Mouse (Mus musculus): ENCODE results near the gene Lpp.
A peak's percentile ranks its signal among the peaks of the same experiment; 100 is the strongest.

Lpp gene

DNA sequence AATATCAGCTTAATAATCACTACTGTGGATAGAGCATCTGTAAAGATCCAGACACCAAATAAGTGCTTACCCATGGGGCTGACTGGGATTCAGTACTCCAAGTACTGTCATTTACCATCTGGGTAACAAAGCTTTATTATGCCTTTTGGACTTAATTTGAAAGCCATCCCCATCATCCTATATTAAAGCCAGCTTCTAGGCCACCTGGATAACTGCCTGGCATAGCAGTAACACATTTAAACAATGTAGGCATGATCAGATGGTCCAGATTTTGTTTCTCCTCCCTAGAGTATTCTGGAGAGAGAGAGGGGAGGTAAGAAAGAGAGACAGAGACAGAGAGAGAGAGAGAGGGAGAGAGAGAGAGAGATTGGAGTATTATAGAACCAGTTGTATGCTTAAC lies 536.8 kb downstream of the Lpp start:
- DNase-seq (ENCODE audit: low spot score in 2 of 2), result no peak

DNA sequence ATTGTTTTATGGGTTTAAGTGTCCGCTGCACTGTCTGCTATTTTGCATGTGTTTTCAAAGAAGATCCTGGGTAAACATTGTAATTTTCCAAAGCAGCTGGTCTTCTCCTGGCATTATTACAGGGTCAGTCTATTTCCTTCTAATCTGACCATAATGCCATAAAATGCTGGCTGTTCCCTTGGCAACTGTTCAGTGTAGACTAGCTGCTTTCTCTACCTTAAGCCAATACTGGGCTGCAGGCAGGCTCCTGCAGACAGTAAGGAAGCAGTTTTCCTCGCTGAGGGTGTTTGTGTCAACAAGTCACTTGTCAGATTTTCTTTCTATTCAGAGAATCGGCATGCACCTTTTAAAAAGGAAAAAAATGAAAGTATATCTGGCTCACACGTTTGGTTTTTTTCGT lies 537.3 kb downstream of the Lpp start:
- no peak for DNase-seq (ENCODE audit: low spot score in 2 of 2)

DNA sequence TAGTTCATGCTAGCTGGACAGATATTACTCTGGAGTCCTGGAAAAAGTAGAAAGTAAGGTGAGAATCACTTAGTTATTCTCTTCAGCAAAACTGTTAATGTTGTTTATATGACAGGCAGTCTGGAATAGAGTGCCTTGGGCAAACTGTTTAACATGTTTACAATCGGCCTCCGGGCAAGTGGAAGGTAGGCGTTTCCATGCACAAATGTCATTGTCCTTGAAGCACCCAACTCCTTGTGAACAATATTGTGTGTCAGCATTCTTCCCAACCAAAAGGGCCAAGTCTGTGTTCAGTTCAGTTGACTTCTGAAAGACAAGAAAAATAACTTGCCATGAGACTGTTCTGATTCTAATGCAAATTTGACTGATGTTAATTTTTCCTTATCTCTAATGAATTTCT lies 539.5 kb downstream of the Lpp start:
- DNase-seq (ENCODE audit: low spot score in 2 of 2), result no peak

DNA sequence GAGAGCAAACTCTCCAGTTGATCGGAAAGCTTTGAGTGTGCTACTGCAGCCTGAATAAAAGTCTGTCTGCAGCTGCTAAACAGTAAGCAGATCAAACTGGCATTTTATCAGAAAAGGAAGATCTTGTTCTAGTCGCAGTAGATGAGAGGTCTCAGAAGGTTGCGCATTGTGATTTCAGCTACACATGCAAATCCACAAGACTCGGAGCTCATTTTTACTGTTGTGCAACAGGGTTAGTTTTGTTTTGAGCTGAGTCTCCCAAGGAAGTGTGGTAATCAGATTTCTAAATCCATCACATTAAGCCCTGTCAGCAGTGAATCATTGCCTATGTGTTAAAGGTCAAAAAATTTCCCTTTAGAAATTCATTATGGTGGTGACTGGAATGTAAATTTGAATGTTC lies 540.4 kb downstream of the Lpp start:
- DNase-seq (ENCODE audit: low spot score in 2 of 2), result no peak

DNA sequence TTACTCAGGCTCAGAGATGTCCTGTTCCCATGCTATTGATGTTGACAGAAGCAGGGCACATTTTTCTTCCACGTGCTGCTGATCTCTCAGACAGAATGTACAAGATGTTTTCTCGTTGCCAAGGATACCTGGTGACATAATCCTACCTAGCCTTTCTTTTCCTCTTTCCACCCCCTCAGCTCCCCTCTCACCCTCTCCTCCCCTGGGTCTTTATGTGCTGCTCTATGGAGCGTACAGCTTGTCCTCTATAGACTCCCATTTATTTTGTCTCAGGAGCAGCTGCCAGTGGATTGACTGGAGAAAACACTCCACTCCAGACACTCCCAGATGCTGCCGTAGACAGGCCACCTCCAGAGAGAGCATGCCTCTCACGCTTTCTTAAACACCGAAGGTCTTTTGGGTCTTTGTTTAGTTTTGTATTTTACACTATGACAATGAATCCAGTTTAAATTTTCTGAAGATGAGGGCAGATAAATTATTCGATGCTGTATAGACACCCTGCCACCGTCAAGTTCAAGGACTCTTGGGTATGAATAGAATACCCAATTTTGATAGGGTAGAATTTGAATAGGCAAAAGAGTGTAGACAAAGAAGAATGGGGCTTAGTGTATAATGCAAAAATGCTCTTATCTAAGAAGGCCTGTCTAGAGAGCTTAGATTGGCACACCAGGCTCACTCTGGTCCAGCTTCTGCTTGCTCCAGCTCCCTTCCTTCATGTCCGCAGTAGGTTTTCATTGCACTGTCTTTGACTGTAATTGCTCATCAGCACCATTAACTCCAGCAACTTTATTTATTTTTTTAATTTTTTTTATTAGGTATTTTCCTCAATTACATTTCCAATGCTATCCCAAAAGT lies 548.2 kb downstream of the Lpp start:
- no peak for DNase-seq (ENCODE audit: low spot score in 2 of 2)

DNA sequence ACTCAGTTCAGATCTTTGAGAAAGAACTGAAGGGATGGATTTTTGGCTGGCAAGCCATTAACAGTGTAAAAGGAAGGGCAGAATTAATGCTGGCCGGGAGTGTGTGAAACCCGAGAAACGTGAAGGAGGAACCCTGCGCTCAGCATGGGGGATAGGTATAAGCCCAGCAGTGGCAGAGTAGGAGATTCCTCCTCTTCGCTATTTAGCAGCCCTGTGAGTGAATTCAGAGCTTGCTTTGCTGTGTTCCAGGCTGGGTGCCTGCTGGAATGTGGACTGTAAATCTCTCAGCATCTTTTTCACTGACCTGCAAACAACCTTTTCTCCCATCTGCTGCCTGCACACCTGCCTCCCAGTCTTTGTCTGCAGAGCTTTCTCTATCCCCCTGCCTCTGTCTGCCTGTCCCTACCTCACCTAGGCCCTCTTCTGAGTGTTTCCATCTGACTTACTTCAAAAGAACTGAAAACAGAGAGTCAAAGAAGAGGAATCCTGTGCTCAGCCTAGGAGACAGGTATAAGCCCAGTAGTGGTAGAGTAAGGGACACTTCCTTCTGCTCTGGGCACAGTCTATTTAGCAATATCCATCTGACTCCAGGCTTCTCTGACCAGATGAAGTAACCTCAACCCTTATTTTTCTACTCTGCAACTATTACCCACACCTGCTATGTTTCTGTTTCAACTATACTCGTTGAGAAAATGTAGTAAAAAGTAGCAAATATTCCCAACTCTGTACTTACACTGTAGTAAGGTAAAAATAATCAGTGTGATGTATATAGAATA lies 550.4 kb downstream of the Lpp start:
- no peak for DNase-seq (ENCODE audit: low spot score in 2 of 2)

DNA sequence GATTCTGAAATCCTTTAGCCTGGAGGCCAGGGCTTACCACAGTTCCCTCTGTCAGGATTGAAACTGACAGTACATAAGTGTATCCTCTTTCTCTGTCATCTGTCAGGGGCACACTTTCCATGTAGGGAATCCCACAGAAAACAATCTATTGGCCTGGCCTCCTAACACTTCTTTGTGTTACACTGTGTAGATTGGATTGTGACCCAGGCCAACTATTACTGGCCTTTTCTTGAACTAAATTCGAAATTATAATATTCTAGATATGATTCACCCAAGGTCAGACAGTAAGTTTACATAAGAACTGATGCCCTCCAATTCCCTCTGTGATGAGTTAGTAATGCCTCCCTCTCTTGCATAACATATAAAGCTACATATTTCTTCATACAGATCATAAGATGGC lies 553.0 kb downstream of the Lpp start:
- DNase-seq (ENCODE audit: low spot score in 2 of 2), result no peak

DNA sequence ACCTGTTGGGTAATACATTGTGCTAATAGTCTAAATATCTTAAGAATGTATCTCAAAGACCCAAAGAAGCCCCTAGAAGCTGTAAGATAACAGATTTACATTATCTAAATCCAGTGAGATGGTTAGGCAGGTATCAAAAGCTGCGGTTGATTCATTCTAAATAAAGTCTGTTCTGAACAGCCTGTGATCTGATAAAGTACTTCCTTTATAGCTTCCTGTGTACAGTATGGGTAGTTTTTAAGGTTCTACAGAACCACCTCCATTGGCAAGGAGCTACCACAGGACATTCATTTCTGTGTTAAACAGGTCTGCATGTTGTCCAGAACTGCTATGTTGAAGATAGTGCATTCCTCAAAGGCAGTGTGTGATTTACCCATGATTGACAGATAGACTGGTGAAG lies 554.2 kb downstream of the Lpp start:
- no peak for DNase-seq (ENCODE audit: low spot score in 2 of 2)

DNA sequence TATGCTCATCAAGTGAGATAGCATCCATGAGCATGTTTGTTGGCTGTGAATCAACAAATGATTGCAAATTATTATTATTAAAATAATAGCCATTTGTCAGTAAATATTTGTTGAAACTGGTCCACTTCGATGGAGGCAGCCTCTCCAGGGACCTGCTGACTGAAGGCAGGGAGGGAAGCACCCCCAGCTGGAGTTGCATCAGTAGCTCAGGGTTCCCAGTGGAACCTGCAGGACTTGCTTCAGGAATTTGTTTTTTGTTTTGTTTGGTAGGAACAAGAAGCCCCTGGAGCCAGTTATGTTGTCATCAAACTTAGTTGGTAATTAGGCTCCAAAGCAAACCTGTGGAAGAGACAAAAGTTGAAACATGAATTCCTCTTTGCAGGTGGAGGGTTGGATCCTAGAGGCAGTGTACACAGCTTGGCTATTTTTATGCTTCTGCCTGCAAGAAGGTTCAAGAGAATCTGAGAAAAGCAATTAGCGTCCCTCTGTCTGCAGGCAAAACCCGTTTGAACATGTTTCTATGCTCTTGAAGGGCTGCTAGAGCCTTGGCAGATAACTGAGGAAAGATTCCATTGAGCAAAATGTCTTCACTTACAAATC lies 554.9 kb downstream of the Lpp start:
- DNase-seq (ENCODE audit: low spot score in 2 of 2), result no peak

DNA sequence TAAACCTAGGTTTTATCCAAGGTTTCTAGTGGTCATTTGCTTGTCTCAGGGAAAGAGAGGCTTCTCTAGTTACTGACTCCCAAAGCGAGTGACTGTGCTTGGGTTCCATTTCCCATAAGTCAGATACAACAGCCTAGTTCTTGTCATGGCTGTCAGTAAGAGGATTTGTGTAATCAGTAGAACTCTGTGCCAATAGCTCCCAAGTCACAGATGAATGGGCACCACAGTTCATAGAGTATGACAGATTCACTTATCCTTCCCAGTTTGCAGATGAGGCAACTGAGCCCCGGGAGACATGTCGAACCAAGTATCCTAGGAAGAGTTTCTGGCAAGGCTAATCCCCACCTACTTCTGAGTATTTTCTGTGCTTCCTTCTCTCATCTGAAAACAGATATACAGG lies 556.0 kb downstream of the Lpp start:
- no peak for DNase-seq (ENCODE audit: low spot score in 2 of 2)

DNA sequence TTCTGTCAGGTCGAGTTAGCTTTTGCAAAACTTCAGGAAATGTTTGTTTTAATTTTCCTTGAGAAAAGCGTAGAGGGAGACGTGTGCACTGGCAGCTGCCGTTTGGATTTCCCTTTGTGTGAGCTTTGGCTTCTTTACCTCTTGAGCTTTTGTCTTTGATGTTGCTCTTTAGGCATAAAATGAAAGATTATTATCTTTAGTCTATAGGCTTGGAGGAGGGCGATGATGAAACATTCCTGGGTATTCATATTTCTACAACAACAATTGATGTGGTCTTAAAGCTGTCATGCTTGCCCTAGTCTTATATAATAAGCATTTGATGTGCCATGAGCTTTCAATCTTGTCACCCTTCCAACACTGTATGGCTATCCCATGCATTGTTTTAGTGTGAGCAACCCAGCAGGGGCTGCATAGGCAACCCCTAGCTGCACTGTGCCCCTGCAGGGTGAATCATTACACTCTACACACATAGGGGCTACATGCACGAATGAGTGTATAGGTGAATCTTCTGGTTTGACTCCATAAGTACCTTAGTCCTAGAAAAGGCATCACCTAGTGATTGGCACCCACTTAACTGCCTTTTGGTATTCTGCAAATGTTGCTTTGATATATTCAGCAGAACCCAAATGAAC lies 556.9 kb downstream of the Lpp start:
- DNase-seq (ENCODE audit: low spot score in 2 of 2), result no peak

DNA sequence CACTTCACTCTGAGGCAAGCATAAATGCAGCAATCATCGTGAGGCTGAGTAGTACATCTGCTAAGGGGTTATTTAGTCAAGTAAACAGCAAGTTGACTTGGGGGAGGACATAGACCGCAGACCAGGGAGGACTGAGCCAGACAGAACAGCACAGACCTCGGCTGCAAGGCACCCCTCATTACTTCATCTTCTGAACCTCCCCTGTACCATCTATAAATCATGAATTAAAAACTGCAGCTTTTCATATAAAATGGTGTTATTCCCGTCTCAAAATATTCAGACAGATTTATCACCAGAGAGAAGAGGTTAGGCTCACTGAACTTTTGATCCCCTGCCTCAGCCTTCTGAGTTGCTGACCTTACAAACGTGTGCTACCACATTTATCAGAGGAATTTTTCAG lies 558.6 kb downstream of the Lpp start:
- DNase-seq (ENCODE audit: low spot score in 2 of 2), result no peak

DNA sequence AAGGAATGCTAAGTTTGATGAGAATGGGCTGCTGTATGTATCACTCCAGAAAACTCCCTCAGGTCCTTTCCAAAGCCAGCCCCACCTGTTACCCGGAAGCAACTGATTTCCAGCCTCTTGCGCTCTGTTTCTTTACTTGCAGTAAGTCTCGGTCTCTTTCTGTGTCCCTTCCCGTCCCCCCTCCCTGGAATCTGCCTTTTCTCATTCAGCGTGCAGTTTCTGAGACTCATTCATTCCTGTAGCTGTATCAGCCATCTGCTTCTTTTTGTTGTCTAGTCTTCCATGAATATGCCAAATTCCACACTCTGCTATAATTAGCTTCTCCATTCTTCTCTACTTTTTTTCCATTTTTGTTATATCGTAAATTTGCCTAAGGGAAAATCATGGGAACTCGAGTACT lies 561.7 kb downstream of the Lpp start:
- no peak for DNase-seq (ENCODE audit: low spot score in 2 of 2)

DNA sequence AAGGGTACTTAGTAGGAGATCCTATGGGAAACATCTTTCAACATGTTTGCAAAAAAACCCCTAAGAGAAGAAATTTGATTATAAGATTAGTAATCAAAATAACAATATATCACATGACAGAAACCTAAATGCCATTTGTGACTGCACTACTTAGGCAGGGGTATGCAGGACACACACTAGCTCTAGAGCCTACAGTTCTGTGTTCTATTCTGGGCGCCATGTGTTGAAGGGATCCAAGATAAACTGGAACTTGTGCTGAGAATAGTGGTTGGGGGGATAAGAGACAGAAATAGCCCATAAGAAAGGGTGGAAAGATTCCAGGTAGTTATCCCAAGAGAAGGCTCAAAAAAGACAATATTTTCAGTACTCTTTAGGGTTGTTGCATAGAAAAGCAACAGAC lies 565.4 kb downstream of the Lpp start:
- DNase-seq (ENCODE audit: low spot score in 2 of 2), result no peak

DNA sequence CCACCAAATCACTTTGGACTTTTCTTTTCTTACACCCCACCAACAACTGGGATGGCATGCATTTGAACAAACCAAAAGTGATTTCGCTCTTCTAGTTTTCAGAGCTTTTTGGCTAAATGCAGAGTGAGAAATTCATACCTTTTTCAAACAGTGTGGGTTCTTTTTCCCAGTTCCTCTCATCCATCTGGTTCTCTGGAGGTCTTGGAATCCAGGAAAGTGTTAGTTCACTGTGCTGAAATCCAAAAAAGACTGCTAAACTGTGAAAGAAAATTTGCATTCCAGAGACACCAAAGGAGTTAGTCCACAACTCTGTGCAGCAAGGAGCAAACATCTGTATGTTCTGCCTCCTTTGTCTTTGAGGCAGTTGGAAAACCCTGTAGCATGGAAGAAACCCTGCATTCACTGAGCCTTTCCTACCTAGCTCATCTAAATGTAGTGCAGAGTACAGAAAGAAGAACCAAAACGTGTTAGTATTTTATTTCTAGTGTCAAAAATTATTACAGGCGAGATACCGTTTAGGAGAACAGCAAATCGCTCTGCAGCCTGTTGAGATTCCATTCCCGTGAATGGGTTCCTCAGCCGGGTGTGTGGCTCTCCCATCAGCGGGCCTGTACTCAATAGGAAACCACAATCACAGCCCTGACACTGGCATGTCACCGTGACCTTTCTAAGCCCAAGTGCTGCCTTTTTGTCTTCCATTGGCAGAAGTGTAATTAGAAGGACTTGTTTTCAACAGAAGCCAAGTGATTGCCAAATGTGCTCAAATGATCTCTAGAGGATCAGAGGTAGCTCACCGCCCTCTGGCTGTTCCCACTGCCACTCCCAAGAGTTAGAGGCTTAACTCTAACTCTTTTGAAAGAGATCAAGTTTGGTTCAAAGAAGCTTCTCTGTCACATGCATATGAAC lies 567.8 kb downstream of the Lpp start:
- DNase-seq (ENCODE audit: low spot score in 2 of 2), result peak in 1 of 2 experiments; percentile 39

DNA sequence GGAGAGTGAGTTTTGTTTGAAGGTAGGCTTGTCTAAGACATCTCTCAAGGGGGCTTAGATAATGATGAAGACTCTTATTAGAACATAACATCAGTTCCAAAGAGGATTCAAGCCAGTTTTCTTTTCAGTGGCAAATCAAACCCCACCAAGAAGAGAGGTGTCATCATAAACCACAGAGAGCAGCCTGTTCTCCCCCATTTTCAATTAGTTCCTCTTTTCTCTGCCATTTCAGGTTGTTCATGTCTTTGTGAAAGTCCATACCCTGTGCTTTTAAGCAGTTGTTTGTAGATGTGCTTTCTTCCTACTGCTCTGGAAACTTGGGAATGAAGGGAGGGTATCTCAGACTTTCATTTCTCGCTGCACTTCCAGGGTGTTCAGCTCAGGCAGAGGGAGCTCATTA lies 571.0 kb downstream of the Lpp start:
- DNase-seq (ENCODE audit: low spot score in 2 of 2), result no peak

DNA sequence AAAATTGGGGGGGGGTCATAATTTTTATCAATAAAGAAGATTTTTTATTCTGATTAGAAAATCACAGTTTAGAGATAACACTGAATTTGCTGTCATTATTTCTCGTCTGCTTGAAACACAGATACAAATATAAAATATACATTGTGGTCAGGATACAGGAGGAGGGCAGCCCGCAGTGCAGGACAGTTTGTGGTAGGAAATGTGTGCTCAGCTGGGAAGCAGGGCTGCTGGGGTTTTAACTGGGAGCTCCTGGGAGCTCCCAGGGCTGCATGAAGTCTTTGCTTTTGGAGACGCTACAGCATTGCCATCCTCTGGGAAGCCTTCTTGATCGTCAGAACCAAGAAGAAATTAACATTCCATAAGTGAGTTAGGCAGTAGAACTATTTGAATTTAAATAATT lies 571.8 kb downstream of the Lpp start:
- DNase-seq (ENCODE audit: low spot score in 2 of 2), result no peak

DNA sequence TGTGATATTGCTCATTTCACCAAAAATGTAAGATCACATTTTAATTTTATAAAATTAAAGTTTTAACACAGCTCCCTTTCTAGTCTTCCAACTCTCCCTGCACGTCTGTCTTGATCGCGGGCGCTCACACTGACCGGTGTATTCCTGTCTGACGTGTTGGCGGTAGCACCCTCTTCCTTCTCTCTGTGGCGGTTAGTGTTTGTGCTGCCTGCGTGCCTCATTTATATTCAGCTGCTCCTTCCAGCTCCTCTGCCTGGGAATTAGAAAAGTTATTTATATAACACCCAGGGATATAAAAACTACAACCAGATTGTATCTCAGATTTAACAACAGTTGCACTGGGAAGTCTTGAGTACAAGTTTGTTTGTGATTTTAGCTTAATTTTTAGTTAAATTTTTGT lies 573.2 kb downstream of the Lpp start:
- peak; percentile 10 to 48 for DNase-seq (ENCODE audit: low spot score in 2 of 2)

DNA sequence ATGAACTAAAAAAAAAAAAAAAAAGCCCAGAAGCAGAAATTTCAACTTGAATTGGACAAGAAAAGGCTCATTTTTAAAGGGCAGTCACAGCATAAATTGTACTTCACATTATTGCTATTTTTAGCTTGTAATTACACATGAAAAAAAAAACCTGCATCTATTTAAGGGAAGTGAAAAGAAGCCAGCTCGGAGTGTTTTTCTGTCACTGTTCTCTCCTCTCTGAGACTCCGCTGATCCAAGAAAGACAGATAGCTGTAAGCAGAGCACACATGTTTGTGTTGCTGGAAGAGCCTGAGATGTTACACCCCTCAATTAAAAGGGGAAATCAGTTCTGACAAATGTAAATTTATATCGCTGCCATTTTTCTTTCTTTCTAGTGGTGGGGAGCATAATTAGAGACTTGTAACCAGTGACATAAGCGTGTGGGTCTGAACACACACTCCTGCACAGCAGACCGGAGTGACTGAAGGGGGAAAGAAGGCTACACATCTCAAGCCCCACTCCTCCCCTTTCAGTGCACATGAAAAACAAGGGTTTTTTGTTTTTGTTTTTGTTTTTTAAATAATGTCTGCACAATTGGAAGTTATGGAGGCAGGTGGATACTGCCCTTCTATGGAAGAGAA lies 579.8 kb downstream of the Lpp start:
- no peak for DNase-seq (ENCODE audit: low spot score in 2 of 2)

DNA sequence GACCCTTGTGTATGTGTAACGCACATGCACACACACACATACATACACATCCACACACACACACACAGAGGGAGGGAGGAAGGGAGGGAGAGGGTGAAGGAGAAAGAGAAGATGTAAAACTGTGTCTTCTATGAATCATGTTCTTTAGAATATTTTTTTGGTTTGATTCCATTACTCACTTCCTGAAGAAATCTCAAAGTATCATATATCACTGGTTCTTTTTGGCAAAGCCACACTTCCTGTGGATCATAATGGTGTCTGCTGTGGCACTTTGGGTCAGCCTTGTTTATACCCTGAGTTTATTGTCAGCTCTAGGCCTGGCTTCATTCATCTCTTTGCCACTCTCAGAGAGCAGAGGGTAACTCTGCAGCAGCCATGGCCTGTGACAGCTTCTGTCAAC lies 584.5 kb downstream of the Lpp start:
- DNase-seq (ENCODE audit: low spot score in 2 of 2), result no peak

DNA sequence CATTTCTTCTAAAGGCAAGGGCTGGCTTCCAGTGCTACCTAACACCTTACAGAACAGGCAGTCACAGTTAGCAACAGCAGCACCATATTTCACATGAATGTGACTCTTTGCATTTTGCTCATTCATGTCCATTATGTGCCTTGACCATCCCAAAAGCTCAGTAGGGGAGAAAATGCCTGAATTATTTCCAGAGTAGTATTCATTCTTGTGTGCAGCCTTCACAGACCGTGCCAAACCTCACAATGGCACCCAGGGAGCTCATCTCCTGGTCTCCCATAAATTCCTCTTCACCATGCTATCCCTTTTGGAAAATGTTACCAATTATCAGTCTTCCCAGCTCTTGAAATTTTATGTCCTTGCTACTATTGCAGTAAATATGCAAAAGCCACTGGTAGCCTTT lies 584.9 kb downstream of the Lpp start:
- no peak for DNase-seq (ENCODE audit: low spot score in 2 of 2)

All from right cerebral cortex, postnatal 36 days (tissue).